Mouse (Mus musculus) MEL (cell line): Measurements from ENCODE around the gene Atxn7. TPM values are rescaled to one million over a fixed set of nuclear protein-coding genes. Genes with fewer than 3 reads are reported as not detected.

Source experiments
- DNase-seq: peaks from one replicate; pipeline ENCODE4 v3.0.0; 2011; ENCODE audit warnings: low read depth, low spot score
- H3K27ac ChIP-seq: 2 replicates; pipeline ENCODE4 v1.5.1; 2012; ENCODE audit warnings: low read depth, mild to moderate bottlenecking, control low read depth, low read length, moderate library complexity; ENCODE audit not compliant: control insufficient read depth
- H3K27me3 ChIP-seq, 2 experiments: fragments of 150-350 bp in 1 of 2; sonication (generic) in 1 of 2; 2 replicates each; pipeline ENCODE4 v1.6.1; 2012; ENCODE audit warnings: low read length in 2 of 2, mild to moderate bottlenecking in 2 of 2, improper control_type of control experiment in 1 of 2, moderate library complexity in 1 of 2; ENCODE audit not compliant: insufficient read depth in 2 of 2, control insufficient read depth in 1 of 2
- H3K36me3 ChIP-seq, 2 experiments: 2 replicates each; pipeline ENCODE4 v1.6.1; 2012 to 2014; ENCODE audit warnings: low read length in 2 of 2, improper control_type of control experiment in 1 of 2, inconsistent platforms in 1 of 2, mild to moderate bottlenecking in 1 of 2; ENCODE audit not compliant: insufficient read depth in 2 of 2, control insufficient read depth in 1 of 2
- H3K4me1 ChIP-seq, 2 experiments: fragments of 150-350 bp in 1 of 2; sonication (generic) in 1 of 2; 2 replicates each; pipeline ENCODE4 v1.6.1; 2012; ENCODE audit warnings: low read length in 2 of 2, improper control_type of control experiment in 1 of 2, mild to moderate bottlenecking in 1 of 2; ENCODE audit not compliant: insufficient read depth in 2 of 2, control insufficient read depth in 1 of 2
- H3K4me3 ChIP-seq, 2 experiments: fragments of 150-350 bp in 1 of 2; sonication (generic) in 1 of 2; 2 replicates each; pipeline ENCODE4 v1.5.1; 2012; ENCODE audit warnings: low read depth in 2 of 2, low read length in 2 of 2, mild to moderate bottlenecking in 2 of 2, moderate library complexity in 2 of 2, control low read depth in 1 of 2, improper control_type of control experiment in 1 of 2; ENCODE audit not compliant: control insufficient read depth in 1 of 2, insufficient read depth in 1 of 2
- H3K79me2 ChIP-seq: 2 replicates; pipeline ENCODE4 v1.6.1; 2012; ENCODE audit warnings: mild to moderate bottlenecking, low read length, moderate library complexity; ENCODE audit not compliant: control insufficient read depth, poor library complexity, insufficient read depth
- H3K9ac ChIP-seq: 2 replicates; pipeline ENCODE4 v1.6.1; 2012; ENCODE audit warnings: low read depth, mild to moderate bottlenecking, control low read depth, low read length, moderate library complexity; ENCODE audit not compliant: control insufficient read depth, poor library complexity, severe bottlenecking
- H3K9me3 ChIP-seq: fragments of 150-350 bp; sonication (generic); replicated peaks from 2 replicates; pipeline ENCODE4 v1.6.1; 2012; ENCODE audit warnings: mild to moderate bottlenecking, low read length, improper control_type of control experiment, moderate library complexity; ENCODE audit not compliant: insufficient read depth
- CHD1 ChIP-seq: IDR thresholded peaks from 2 replicates; pipeline ENCODE4 v1.6.1; 2012; ENCODE audit warnings: low read depth, mild to moderate bottlenecking, inconsistent platforms, low read length, improper control_type of control experiment
- CHD2 ChIP-seq: IDR thresholded peaks from 2 replicates; pipeline ENCODE4 v1.6.1; 2011; ENCODE audit warnings: low read length, improper control_type of control experiment
- CTCF ChIP-seq, 3 experiments: IDR thresholded peaks in 2 of 3; conservative IDR thresholded peaks in 1 of 3; 2 replicates each; pipeline ENCODE4 v1.5.1; 2011 to 2012; ENCODE audit warnings: low read length in 3 of 3, low read depth in 2 of 3, mild to moderate bottlenecking in 2 of 3, improper control_type of control experiment in 1 of 3, inconsistent platforms in 1 of 3, mixed read lengths in 1 of 3, moderate library complexity in 1 of 3; ENCODE audit not compliant: control insufficient read depth in 1 of 3, insufficient read depth in 1 of 3, poor library complexity in 1 of 3, severe bottlenecking in 1 of 3
- E2F4 ChIP-seq: IDR thresholded peaks from 2 replicates; pipeline ENCODE4 v1.6.1; 2011; ENCODE audit warnings: low read depth, low read length, improper control_type of control experiment, borderline replicate concordance
- ELF1 ChIP-seq: IDR thresholded peaks from 2 replicates; pipeline ENCODE4 v1.6.1; 2014; ENCODE audit warnings: low read depth, mild to moderate bottlenecking, inconsistent platforms, low read length, improper control_type of control experiment, moderate library complexity
- EP300 ChIP-seq, 2 experiments: IDR thresholded peaks; 2 replicates each; pipeline ENCODE4 v1.6.1; 2011; ENCODE audit warnings: improper control_type of control experiment in 2 of 2, low read length in 2 of 2, low read depth in 1 of 2, mild to moderate bottlenecking in 1 of 2
- ETS1 ChIP-seq: IDR thresholded peaks from 2 replicates; pipeline ENCODE4 v1.6.1; 2012; ENCODE audit warnings: low read depth, mild to moderate bottlenecking, inconsistent platforms, low read length, improper control_type of control experiment, moderate library complexity
- GABPA ChIP-seq: IDR thresholded peaks from 2 replicates; pipeline ENCODE4 v1.6.1; 2012; ENCODE audit warnings: low read depth, mild to moderate bottlenecking, inconsistent platforms, low read length, improper control_type of control experiment, moderate library complexity
- GATA1 ChIP-seq: IDR thresholded peaks from 2 replicates; pipeline ENCODE4 v1.6.1; 2011; ENCODE audit warnings: low read depth, low read length, improper control_type of control experiment
- HCFC1 ChIP-seq: IDR thresholded peaks from 2 replicates; pipeline ENCODE4 v1.6.1; 2012; ENCODE audit warnings: low read depth, mild to moderate bottlenecking, inconsistent platforms, low read length, improper control_type of control experiment, moderate library complexity
- JUND ChIP-seq: IDR thresholded peaks from 2 replicates; pipeline ENCODE4 v1.6.1; 2011; ENCODE audit warnings: low read depth, mild to moderate bottlenecking, improper control_type of control experiment, low read length
- MAX ChIP-seq: IDR thresholded peaks from 2 replicates; pipeline ENCODE4 v1.6.1; 2011; ENCODE audit warnings: low read length, improper control_type of control experiment
- MAZ ChIP-seq: IDR thresholded peaks from 2 replicates; pipeline ENCODE4 v1.6.1; 2012; ENCODE audit warnings: low read depth, mild to moderate bottlenecking, inconsistent platforms, low read length, improper control_type of control experiment
- MEF2A ChIP-seq: IDR thresholded peaks from 2 replicates; pipeline ENCODE4 v1.6.1; 2014; ENCODE audit warnings: low read depth, mild to moderate bottlenecking, inconsistent platforms, low read length, improper control_type of control experiment; ENCODE audit not compliant: poor library complexity, insufficient replicate concordance, severe bottlenecking; ENCODE audit errors: extremely low read depth
- MXI1 ChIP-seq: IDR thresholded peaks from 2 replicates; pipeline ENCODE4 v1.6.1; 2011; ENCODE audit warnings: mild to moderate bottlenecking, low read depth, low read length, improper control_type of control experiment
- MYB ChIP-seq: IDR thresholded peaks from 2 replicates; pipeline ENCODE4 v1.6.1; 2011; ENCODE audit warnings: mild to moderate bottlenecking, low read depth, low read length, improper control_type of control experiment
- MYC ChIP-seq: IDR thresholded peaks from 2 replicates; pipeline ENCODE4 v1.6.1; 2011; ENCODE audit warnings: low read depth, mild to moderate bottlenecking, low read length, improper control_type of control experiment, moderate library complexity
- POLR2A ChIP-seq, 2 experiments: IDR thresholded peaks; 2 replicates each; pipeline ENCODE4 v1.6.1; 2011 to 2012; ENCODE audit warnings: low read length in 2 of 2, mild to moderate bottlenecking in 2 of 2, control low read depth in 1 of 2, improper control_type of control experiment in 1 of 2, low read depth in 1 of 2, moderate library complexity in 1 of 2; ENCODE audit not compliant: control insufficient read depth in 1 of 2, insufficient read depth in 1 of 2, poor library complexity in 1 of 2
- POLR2AphosphoS2 ChIP-seq: IDR thresholded peaks from 2 replicates; pipeline ENCODE4 v1.6.1; 2011; ENCODE audit warnings: low read length, improper control_type of control experiment
- RAD21 ChIP-seq: IDR thresholded peaks from 2 replicates; pipeline ENCODE4 v1.6.1; 2011; ENCODE audit warnings: mild to moderate bottlenecking, low read depth, low read length, improper control_type of control experiment
- RCOR1 ChIP-seq: IDR thresholded peaks from 2 replicates; pipeline ENCODE4 v1.6.1; 2012; ENCODE audit warnings: low read depth, mild to moderate bottlenecking, inconsistent platforms, low read length, improper control_type of control experiment
- SIN3A ChIP-seq: IDR thresholded peaks from 2 replicates; pipeline ENCODE4 v1.6.1; 2012; ENCODE audit warnings: low read length, improper control_type of control experiment, inconsistent platforms
- TAL1 ChIP-seq: IDR thresholded peaks from 2 replicates; pipeline ENCODE4 v1.6.1; 2012; ENCODE audit warnings: mild to moderate bottlenecking, inconsistent platforms, low read length, moderate library complexity, mixed read lengths
- TBP ChIP-seq: IDR thresholded peaks from 2 replicates; pipeline ENCODE4 v1.8.0; 2011; ENCODE audit warnings: low read depth, low read length, improper control_type of control experiment
- TCF12 ChIP-seq: IDR thresholded peaks from 2 replicates; pipeline ENCODE4 v1.6.1; 2014; ENCODE audit warnings: low read depth, mild to moderate bottlenecking, inconsistent platforms, low read length, improper control_type of control experiment, moderate library complexity
- USF1 ChIP-seq: IDR thresholded peaks from 2 replicates; pipeline ENCODE4 v1.6.1; 2014; ENCODE audit warnings: low read depth, mild to moderate bottlenecking, inconsistent platforms, low read length, improper control_type of control experiment, moderate library complexity
- USF2 ChIP-seq, 2 experiments: IDR thresholded peaks; 2 replicates each; pipeline ENCODE4 v1.6.1; 2011 to 2012; ENCODE audit warnings: improper control_type of control experiment in 2 of 2, low read length in 2 of 2, borderline replicate concordance in 1 of 2, inconsistent platforms in 1 of 2, low read depth in 1 of 2, mild to moderate bottlenecking in 1 of 2; ENCODE audit not compliant: insufficient read depth in 1 of 2
- ZKSCAN1 ChIP-seq: IDR thresholded peaks from 2 replicates; pipeline ENCODE4 v1.6.1; 2012; ENCODE audit warnings: low read depth, mild to moderate bottlenecking, inconsistent platforms, low read length, improper control_type of control experiment, moderate library complexity
- ZMIZ1 ChIP-seq: IDR thresholded peaks from 2 replicates; pipeline ENCODE4 v1.6.1; 2012; ENCODE audit warnings: low read depth, mild to moderate bottlenecking, inconsistent platforms, low read length, improper control_type of control experiment, moderate library complexity
- ZNF384 ChIP-seq: IDR thresholded peaks from 2 replicates; pipeline ENCODE4 v1.6.1; 2012; ENCODE audit warnings: low read depth, mild to moderate bottlenecking, inconsistent platforms, low read length, improper control_type of control experiment
- polyA plus RNA-seq, 2 experiments: library from polyadenylated mRNA; stranded (reverse) in 1 of 2; unstranded in 1 of 2; fragments of >175 nt in 1 of 2; fragments of >200 nt in 1 of 2; gene quantifications; 2 replicates each; pipeline versions ENCODE4 v1.2.1 to v1.2.4; 2012; ENCODE audit warnings: low replicate concordance in 2 of 2, low read depth in 1 of 2; ENCODE audit not compliant: insufficient read length in 2 of 2, insufficient read depth in 1 of 2, missing spikeins in 1 of 2
- total RNA-seq: library from RNA; depleted of rRNA; stranded (reverse); fragments of 300-350 nt; gene quantifications from 2 replicates; pipeline ENCODE4 v1.2.3, GENCODE M21; 2012

The Atxn7 gene
- total and polyA plus RNA-seq, 3 experiments, result 2.3 to 7.7 TPM; not detected in 1

DNA sequence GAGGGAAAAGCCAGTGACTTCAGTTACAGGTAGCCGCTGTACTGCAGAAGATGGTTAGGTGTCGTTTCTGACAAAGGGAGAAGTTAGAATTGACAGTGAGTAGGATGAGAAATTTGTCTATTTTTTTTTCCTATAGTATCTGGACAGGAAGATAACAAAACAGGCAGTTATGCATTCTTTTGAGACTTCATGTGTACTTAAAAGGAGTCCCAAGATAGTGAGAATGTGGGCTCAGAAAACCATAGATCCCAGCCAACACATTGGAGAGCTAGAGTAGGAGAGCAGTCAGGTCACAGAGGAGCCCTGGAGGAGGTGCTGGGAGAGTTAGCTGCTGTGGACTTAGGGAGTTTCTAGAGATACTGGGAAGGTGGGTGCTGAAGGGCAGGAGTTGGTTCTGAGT lies 69.4 kb downstream of the Atxn7 start:
- Histone ChIP-seq H3K4me3 (no peak overlapping the region), H3K4me1 (peaks cover 10 to 14% of the 10 kb centered on the region in 2 experiments), H3K9ac (no peak overlapping the region), H3K9me3 (no peaks in the 10 kb centered on the region), H3K36me3 (peaks cover 0 to 10% of the 10 kb centered on the region in 2 experiments; a peak in 2 of 4 replicates), H3K27me3 (no peaks in the 10 kb centered on the region), H3K79me2 (no peaks in the 10 kb centered on the region), H3K27ac (peak overlapping the region; percentile 65)
- TF ChIP-seq USF2 (IDR thresholded peaks at IDR 0.05; ENCODE audit: borderline replicate concordance in 1 of 2, insufficient read depth in 1 of 2, low read depth in 1 of 2, low read length in 2 of 2), result no peak
- TF ChIP-seq TCF12, result peak; percentile 74; the same call in 1 of the 2 replicates
- TF ChIP-seq GATA1, result peak; percentile 61
- no peak for TF ChIP-seq USF1
- TF ChIP-seq JUND, result no peak
- no peak for TF ChIP-seq RCOR1
- 0 out of 2 replicates have a peak, but pooled peaks have one; percentile 37 for TF ChIP-seq MYC
- peak; percentile 41; the same call in 1 of the 2 replicates for TF ChIP-seq ETS1
- peak; percentile 87 for TF ChIP-seq ZNF384
- TF ChIP-seq MAX, result no peak
- TF ChIP-seq CHD2, result no peak
- peak; percentile 63 for TF ChIP-seq TAL1
- TF ChIP-seq ZMIZ1, result no peak
- TF ChIP-seq MYB, result peak; percentile 81
- TF ChIP-seq EP300 (IDR thresholded peaks at IDR 0.05; ENCODE audit: low read depth in 1 of 2, low read length in 2 of 2), result peak; percentile 86 to 90
- no peak for TF ChIP-seq HCFC1
- TF ChIP-seq SIN3A, result peak; percentile 65
- TF ChIP-seq GABPA, result no peak
- no peak for TF ChIP-seq MXI1
- no peak for TF ChIP-seq MAZ
- peak; percentile 78 for DNase-seq

DNA sequence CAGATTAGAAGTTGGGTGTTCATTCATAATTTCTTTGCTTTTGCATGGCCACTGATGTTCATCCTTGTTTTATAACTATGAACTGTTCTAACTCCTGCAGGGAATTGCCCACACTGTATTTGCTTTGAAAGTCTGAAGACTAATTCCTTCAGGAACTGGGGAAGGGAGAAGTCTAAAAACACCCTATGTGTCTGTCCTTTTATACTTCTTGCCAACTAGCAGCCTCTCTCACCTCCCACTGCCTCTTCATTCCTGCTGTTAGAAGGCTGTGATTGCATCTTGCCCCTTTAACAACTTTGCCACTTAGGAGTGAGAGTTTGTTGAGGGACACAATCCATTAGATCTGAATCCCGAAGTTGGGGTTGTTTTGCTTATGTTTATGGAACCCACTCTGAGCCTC lies 71.6 kb downstream of the Atxn7 start:
- Histone ChIP-seq H3K4me1 (peaks cover 16 to 30% of the 10 kb centered on the region in 2 experiments), H3K79me2 (no peaks in the 10 kb centered on the region), H3K9me3 (no peaks in the 10 kb centered on the region), H3K9ac (no peak overlapping the region), H3K4me3 (no peak overlapping the region), H3K36me3 (peaks cover 0 to 18% of the 10 kb centered on the region in 2 experiments; a peak in 2 of 4 replicates), H3K27me3 (no peaks in the 10 kb centered on the region), H3K27ac (no peak overlapping the region)
- no peak for TF ChIP-seq RAD21
- no peak for TF ChIP-seq TCF12
- TF ChIP-seq GABPA, result no peak
- TF ChIP-seq USF1, result no peak
- no peak for TF ChIP-seq RCOR1
- no peak for TF ChIP-seq USF2 (IDR thresholded peaks at IDR 0.05; ENCODE audit: borderline replicate concordance in 1 of 2, insufficient read depth in 1 of 2, low read depth in 1 of 2, low read length in 2 of 2)
- no peak for TF ChIP-seq MAZ
- no peak for TF ChIP-seq ELF1
- TF ChIP-seq CHD1, result no peak
- no peak for TF ChIP-seq TAL1
- TF ChIP-seq MEF2A, result no peak
- no peak for TF ChIP-seq ETS1
- no peak for TF ChIP-seq ZKSCAN1
- no peak for TF ChIP-seq MXI1
- TF ChIP-seq POLR2A (IDR thresholded peaks at IDR 0.05; ENCODE audit: control insufficient read depth in 1 of 2, insufficient read depth in 1 of 2, low read depth in 1 of 2, low read length in 2 of 2, poor library complexity in 1 of 2), result no peak
- TF ChIP-seq E2F4, result no peak
- no peak for TF ChIP-seq POLR2AphosphoS2
- TF ChIP-seq TBP, result no peak
- TF ChIP-seq CTCF (IDR thresholded peaks at IDR 0.05 in 2 of 3, conservative IDR thresholded peaks at IDR 0.05 in 1 of 3; ENCODE audit: control insufficient read depth in 1 of 3, insufficient read depth in 1 of 3, low read depth in 2 of 3, low read length in 3 of 3, poor library complexity in 1 of 3, severe bottlenecking in 1 of 3), result no peak
- DNase-seq, result no peak
